Comparison of ENCODE assay signal across 9 mouse cellular contexts in the genomic region with DNA sequence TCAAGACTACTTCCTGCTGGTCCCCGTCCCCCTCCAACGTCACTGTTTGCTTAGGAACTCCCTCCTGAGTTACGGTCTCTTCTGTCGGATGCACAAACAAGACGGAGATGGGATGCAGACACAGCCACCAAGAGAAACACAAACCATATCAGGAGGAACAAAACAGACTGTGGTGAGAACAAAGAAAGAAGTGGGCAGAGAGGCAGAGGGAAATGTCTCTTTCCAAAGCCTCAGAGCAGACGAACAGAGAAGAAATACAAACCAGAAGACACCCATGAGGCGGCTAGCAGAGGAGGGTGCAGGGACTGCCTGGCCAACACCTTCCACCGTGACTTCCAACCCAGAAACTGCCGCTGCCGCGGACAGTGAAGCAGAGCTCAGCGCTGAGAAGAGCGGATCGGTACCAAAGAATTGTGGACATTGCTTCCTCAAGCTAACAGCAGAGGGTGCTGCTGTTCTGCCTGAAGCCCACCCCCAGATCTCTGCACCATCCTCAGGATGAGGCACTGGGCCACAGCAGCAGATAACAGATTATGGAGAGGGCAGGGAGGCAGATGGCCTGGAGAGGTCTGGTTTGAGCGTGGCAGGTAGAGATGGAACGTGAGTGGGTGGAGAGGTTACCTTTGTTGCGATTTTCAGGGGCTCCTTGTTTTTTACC. TPM values are rescaled to one million over a fixed set of nuclear protein-coding genes. Genes with fewer than 3 reads are reported as not detected.
A peak's percentile ranks its signal among the peaks of the same experiment; 100 is the strongest.
DNase-seq lines count a peak whose midpoint lies in the region; ATAC-seq and TF ChIP-seq lines count a peak whose summit lies in the region.
"Had no signal": no experiment of that assay in that cellular context is flagged by ENCODE, and none has a peak within 500 bp of the region (broad histone marks: within the 10 kb centered on the region; RNA-seq: fewer than 3 reads in every experiment).

No protein-coding gene starts in this region.

- H3K4me3 ChIP-seq in ES-E14 (ENCODE audit: insufficient read depth in 1 of 2, low read depth in 1 of 2, low read length in 2 of 2, poor library complexity in 1 of 2, severe bottlenecking in 1 of 2) = no peak overlapping the region
- peak overlapping the region; percentile 20; the same call in 1 of the 2 replicates for H3K4me3 ChIP-seq in heart, embryonic 15.5 days
- peak overlapping the region; percentile 14; the same call in 1 of the 2 replicates for H3K4me3 ChIP-seq in liver, embryonic 11.5 days (ENCODE audit: low read depth, low read length)
- H3K4me3 ChIP-seq in neural tube, embryonic 11.5 days (ENCODE audit: low read depth, low read length) = peak overlapping the region; percentile 34

- 25% methylated on average over 17 of the region's 17 CpGs for WGBS in heart, embryonic 15.5 days
- WGBS in liver, embryonic 11.5 days = 28% methylated on average over 17 of the region's 17 CpGs
- 15% methylated on average over 17 of the region's 17 CpGs for WGBS in neural tube, embryonic 11.5 days

- H3K27ac ChIP-seq in ES-E14 (ENCODE audit: insufficient read depth, low read depth, low read length, poor library complexity, severe bottlenecking) = no peak overlapping the region
- no peak overlapping the region for H3K27ac ChIP-seq in heart, embryonic 15.5 days
- no peak overlapping the region for H3K27ac ChIP-seq in liver, embryonic 11.5 days (ENCODE audit: low read depth, low read length)
- H3K27ac ChIP-seq in neural tube, embryonic 11.5 days (ENCODE audit: low read depth, low read length) = no peak overlapping the region

- no peak; the same call in 1 of the 2 replicates for ATAC-seq in heart, embryonic 15.5 days (replicated peaks; ENCODE audit: insufficient number of reproducible peaks, insufficient read depth, low FRiP score, low read depth)
- ATAC-seq in liver, embryonic 11.5 days (replicated peaks; ENCODE audit: low FRiP score) = peak; percentile 77
- ATAC-seq in neural tube, embryonic 11.5 days (ENCODE audit: insufficient read depth, low FRiP score, low TSS enrichment) = peak; percentile 81

- DNase-seq in ES-E14 (ENCODE audit: low read depth, low spot score) = peak; percentile 52
- DNase-seq in brain, embryonic 18.5 days (ENCODE audit: low read depth, low spot score) = peak; percentile 69
- peak; percentile 30 for DNase-seq in fibroblast of lung, adult 2 months (ENCODE audit: low read depth)
- peak; percentile 80 for DNase-seq in kidney, postnatal 14 days
- peak; percentile 59 for DNase-seq in liver, embryonic 11.5 days (ENCODE audit: low spot score)
- peak; percentile 78 for DNase-seq in neural tube, embryonic 11.5 days (ENCODE audit: low spot score)
- peak; percentile 43 for DNase-seq in thymus, postnatal 25 days

- no peaks in the 10 kb centered on the region for H3K27me3 ChIP-seq in heart, embryonic 15.5 days
- H3K27me3 ChIP-seq in liver, embryonic 11.5 days (replicated peaks; ENCODE audit: control insufficient read depth, insufficient read depth, low read length) = no peaks in the 10 kb centered on the region
- H3K27me3 ChIP-seq in neural tube, embryonic 11.5 days (ENCODE audit: control insufficient read depth, insufficient read depth, low read length) = no peaks in the 10 kb centered on the region

- peaks cover 3% of the 10 kb centered on the region; the same call in 1 of the 2 replicates for H3K36me3 ChIP-seq in ES-E14 (ENCODE audit: control insufficient read depth, insufficient read depth, low read length, poor library complexity, severe bottlenecking)
- peaks cover 24% of the 10 kb centered on the region for H3K36me3 ChIP-seq in heart, embryonic 15.5 days
- H3K36me3 ChIP-seq in liver, embryonic 11.5 days (ENCODE audit: control insufficient read depth, insufficient read depth, low read length) = peaks cover 19% of the 10 kb centered on the region
- H3K36me3 ChIP-seq in neural tube, embryonic 11.5 days (ENCODE audit: control insufficient read depth, insufficient read depth, low read length) = no peaks in the 10 kb centered on the region

- H3K4me1 ChIP-seq in ES-E14 (ENCODE audit: control insufficient read depth in 2 of 2, insufficient read depth in 2 of 2, low read length in 2 of 2, poor library complexity in 1 of 2) = peaks cover 5 to 12% of the 10 kb centered on the region in 2 experiments; a peak in 2 of 4 replicates
- peaks cover 7% of the 10 kb centered on the region; the same call in 1 of the 2 replicates for H3K4me1 ChIP-seq in heart, embryonic 15.5 days (replicated peaks)
- peaks cover 9% of the 10 kb centered on the region; the same call in 1 of the 2 replicates for H3K4me1 ChIP-seq in liver, embryonic 11.5 days (replicated peaks; ENCODE audit: control insufficient read depth, insufficient read depth, low read length)
- peaks cover 3% of the 10 kb centered on the region; the same call in 1 of the 2 replicates for H3K4me1 ChIP-seq in neural tube, embryonic 11.5 days (ENCODE audit: control insufficient read depth, insufficient read depth, low read length)

- in situ Hi-C loops in ES-E14 (cut with MboI; ENCODE audit: low sequenced_read_pairs in 2 of 2, unreplicated experiment in 2 of 2) = loop anchor here (5.0 to 10.0 kb wide), 3 partner anchors 156 to 311 kb away; a partner anchor contains a TSS

- no peaks in the 10 kb centered on the region for H3K9me3 ChIP-seq in ES-E14 (ENCODE audit: control insufficient read depth, insufficient read depth, low read depth, low read length)
- no peaks in the 10 kb centered on the region for H3K9me3 ChIP-seq in heart, embryonic 15.5 days (replicated peaks)
- no peaks in the 10 kb centered on the region for H3K9me3 ChIP-seq in liver, embryonic 11.5 days (ENCODE audit: control insufficient read depth, low read length)
- H3K9me3 ChIP-seq in neural tube, embryonic 11.5 days (ENCODE audit: control insufficient read depth, low read length) = no peaks in the 10 kb centered on the region

- no peak overlapping the region for H3K9ac ChIP-seq in ES-E14 (ENCODE audit: insufficient read depth, low read depth, low read length, poor library complexity, severe bottlenecking)
- peak overlapping the region; percentile 51; the same call in 1 of the 2 replicates for H3K9ac ChIP-seq in heart, embryonic 15.5 days
- peak overlapping the region; percentile 23; the same call in 1 of the 2 replicates for H3K9ac ChIP-seq in liver, embryonic 11.5 days (ENCODE audit: low read depth, low read length)
- peak overlapping the region; percentile 82 for H3K9ac ChIP-seq in neural tube, embryonic 11.5 days (ENCODE audit: low read length)

- H3K4me2 ChIP-seq in heart, embryonic 15.5 days = peak overlapping the region; percentile 42
- H3K4me2 ChIP-seq in liver, embryonic 11.5 days = peak overlapping the region; percentile 53
- peak overlapping the region; percentile 49 for H3K4me2 ChIP-seq in neural tube, embryonic 11.5 days (ENCODE audit: low read depth)

TF ChIP-seq in ES-E14, 5 proteins besides CTCF, POLR2A, EP300 and RAD21:
- TF ChIP-seq MAFK (IDR thresholded peaks at IDR 0.05; ENCODE audit: insufficient read depth, low read depth, low read length) = no peak
- no peak for TF ChIP-seq HCFC1 (IDR thresholded peaks at IDR 0.05; ENCODE audit: borderline replicate concordance, insufficient read depth, low read length)
- TF ChIP-seq ZC3H11A (IDR thresholded peaks at IDR 0.05; ENCODE audit: borderline replicate concordance, low read depth, low read length) = peak; percentile 99
- TF ChIP-seq CHD2 (IDR thresholded peaks at IDR 0.05; ENCODE audit: low read depth, low read length) = no peak
- no peak for TF ChIP-seq ZNF384 (IDR thresholded peaks at IDR 0.05; ENCODE audit: low read depth, low read length)

RNA-seq across cellular contexts. Expression of a gene that starts 46.2 kb away (rescaled TPM):
- 0.90 and 1.4 TPM in 2 replicates for total RNA-seq in ES-E14 (2012; rRNA removed)
- polyA plus RNA-seq in heart, embryonic 15.5 days (2015; fragmentation: Nextera tagmentation; extraction: Ambion mirVana) = 0.31 and 2.1 TPM in 2 replicates
- 0.62 and 0.78 TPM in 2 replicates for polyA plus RNA-seq in liver, embryonic 11.5 days (2014; fragmentation: Nextera tagmentation; extraction: Ambion mirVana)
- 0.29 and 0.41 TPM in 2 replicates for polyA plus RNA-seq in neural tube, embryonic 11.5 days (2014; fragmentation: Nextera tagmentation; extraction: Ambion mirVana)
- total RNA-seq: gastrocnemius, postnatal 36 days had no signal

Comparison
In these comparisons a context has a peak if more than half of its experiments do, and no peak if none do; other contexts are left out.
1. DNase-seq: peak in every context shown above with its lines; median percentile 80 in kidney, postnatal 14 days; 78 in neural tube, embryonic 11.5 days; 69 in brain, embryonic 18.5 days; 59 in liver, embryonic 11.5 days; 52 in ES-E14; 43 in thymus, postnatal 25 days; 30 in fibroblast of lung, adult 2 months.
2. H3K4me3 ChIP-seq: peak in heart, embryonic 15.5 days (single experiment), liver, embryonic 11.5 days (single experiment) and neural tube, embryonic 11.5 days (single experiment); none in ES-E14 (0 of 2).
3. Peak in every context shown above with its lines, with median percentiles within 50 percentile points of each other: H3K4me2 ChIP-seq.